In the genomic region with DNA sequence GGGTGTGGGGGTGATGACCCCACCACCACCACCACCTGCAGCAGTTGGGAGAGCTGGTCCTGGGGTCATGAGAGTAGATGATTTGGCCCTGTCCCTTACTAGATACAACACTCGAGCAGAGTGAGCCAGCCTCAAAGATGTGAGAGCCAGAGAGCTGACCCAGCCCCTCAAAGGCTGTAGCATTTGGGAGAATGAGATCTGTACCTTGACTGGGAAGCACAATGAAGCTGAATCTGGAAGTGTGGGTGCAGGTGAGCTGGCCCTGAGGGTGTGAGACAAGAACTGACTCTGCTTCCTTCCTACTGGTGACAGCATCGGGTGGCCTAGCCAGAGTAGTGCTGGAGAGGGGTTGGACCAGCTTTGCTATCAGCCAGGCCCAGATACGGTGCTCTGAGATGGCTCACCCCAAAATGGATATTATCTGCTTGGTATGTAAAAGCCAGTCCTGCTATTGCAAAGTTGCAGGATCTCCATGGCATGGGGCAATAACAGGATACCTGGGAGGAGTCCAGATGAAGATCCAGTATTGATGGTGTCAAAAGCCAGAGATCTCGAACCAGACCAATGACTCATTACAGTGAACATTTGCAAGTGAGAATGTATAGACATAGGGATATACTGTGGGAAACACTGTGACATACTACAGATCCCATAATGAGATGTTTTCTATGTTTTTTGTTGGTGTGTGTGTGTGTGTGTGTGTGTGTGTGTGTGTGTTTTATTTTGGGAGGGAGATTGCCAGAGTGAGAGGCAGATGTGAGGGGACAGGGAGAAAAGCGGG, we compare ENCODE assay signal across 20 mouse cellular contexts. TPM values are rescaled to one million over a fixed set of nuclear protein-coding genes. Genes with fewer than 3 reads are reported as not detected.
A peak's percentile ranks its signal among the peaks of the same experiment; 100 is the strongest.
DNase-seq lines count a peak whose midpoint lies in the region; ATAC-seq and TF ChIP-seq lines count a peak whose summit lies in the region.
"Had no signal": no experiment of that assay in that cellular context is flagged by ENCODE, and none has a peak within 500 bp of the region (broad histone marks: within the 10 kb centered on the region; RNA-seq: fewer than 3 reads in every experiment).

No protein-coding gene starts in this region.

- H3K27me3 ChIP-seq in liver, embryonic 12.5 days (replicated peaks): peaks cover 12% of the 10 kb centered on the region
- H3K27me3 ChIP-seq in midbrain, embryonic 13.5 days: no peaks in the 10 kb centered on the region
- H3K27me3 ChIP-seq: limb, embryonic 15.5 days had no signal

- peak; percentile 97 for ATAC-seq in liver, embryonic 12.5 days
- ATAC-seq in megakaryocyte progenitor cell, adult 5-6 weeks (replicated peaks; ENCODE audit: poor library complexity): peak; percentile 93
- no peak for ATAC-seq in midbrain, embryonic 13.5 days
- ATAC-seq: forebrain, postnatal 0 days; hindbrain, postnatal 0 days had no signal

- H3K9me3 ChIP-seq in liver, embryonic 12.5 days (replicated peaks): no peaks in the 10 kb centered on the region
- no peaks in the 10 kb centered on the region for H3K9me3 ChIP-seq in midbrain, embryonic 13.5 days
- H3K9me3 ChIP-seq: G1E; heart, embryonic 13.5 days; limb, embryonic 15.5 days had no signal

- no peaks in the 10 kb centered on the region for H3K4me1 ChIP-seq in bone marrow, adult 2 months (ENCODE audit: control insufficient read depth, insufficient read depth, low read length)
- H3K4me1 ChIP-seq in liver, embryonic 12.5 days: peaks cover 16% of the 10 kb centered on the region
- no peaks in the 10 kb centered on the region for H3K4me1 ChIP-seq in midbrain, embryonic 13.5 days (replicated peaks)
- H3K4me1 ChIP-seq: heart, embryonic 13.5 days; limb, embryonic 15.5 days had no signal

- H3K4me3 ChIP-seq in bone marrow, adult 2 months (replicated peaks; ENCODE audit: control insufficient read depth, low read depth, low read length): no peak overlapping the region
- H3K4me3 ChIP-seq in liver, embryonic 12.5 days: no peak overlapping the region
- H3K4me3 ChIP-seq in midbrain, embryonic 13.5 days (replicated peaks): no peak overlapping the region
- H3K4me3 ChIP-seq: heart, embryonic 13.5 days; limb, embryonic 15.5 days had no signal

- peak overlapping the region; percentile 20; the same call in 1 of the 2 replicates for H3K9ac ChIP-seq in liver, embryonic 12.5 days
- no peak overlapping the region for H3K9ac ChIP-seq in midbrain, embryonic 13.5 days (replicated peaks)
- H3K9ac ChIP-seq: forebrain, postnatal 0 days; heart, embryonic 13.5 days; limb, embryonic 15.5 days had no signal

- TF ChIP-seq CTCF in bone marrow, adult 2 months (IDR thresholded peaks at IDR 0.05; ENCODE audit: control insufficient read depth, insufficient read depth, low read length): no peak

- peak overlapping the region; percentile 30 for H3K4me2 ChIP-seq in liver, embryonic 12.5 days
- no peak overlapping the region for H3K4me2 ChIP-seq in midbrain, embryonic 13.5 days (replicated peaks)
- H3K4me2 ChIP-seq: heart, embryonic 13.5 days; limb, embryonic 15.5 days; midbrain, embryonic 11.5 days had no signal

- peak; percentile 68 for DNase-seq in c-Kit-positive CD71-positive TER-119-negative erythroid progenitor cells, embryonic 14.5 days (ENCODE audit: low read depth)
- no peak for DNase-seq in adrenal gland, postnatal 25 days
- DNase-seq in lung, postnatal 4 days: no peak
- DNase-seq: adrenal gland, adult 2 months; cerebellum, postnatal 10 days; forebrain, postnatal 0 days; heart, postnatal 36 days; kidney, adult 8-10 months; kidney, postnatal 4 days; lung, postnatal 10 days; thymus, postnatal 14 days had no signal

- no peaks in the 10 kb centered on the region for H3K36me3 ChIP-seq in liver, embryonic 12.5 days
- H3K36me3 ChIP-seq in midbrain, embryonic 13.5 days: no peaks in the 10 kb centered on the region
- H3K36me3 ChIP-seq: G1E; heart, embryonic 13.5 days; limb, embryonic 15.5 days had no signal

- TF ChIP-seq POLR2A in bone marrow, adult 2 months (IDR thresholded peaks at IDR 0.05; ENCODE audit: borderline replicate concordance, control insufficient read depth, low read depth, low read length): no peak

- 63% methylated on average over 5 of the region's 5 CpGs for WGBS in bone marrow, adult 2 months
- WGBS in liver, embryonic 12.5 days (ENCODE audit: insufficient replicate concordance): 50% methylated on average over 5 of the region's 5 CpGs
- 82% methylated on average over 5 of the region's 5 CpGs for whole genome bisulfite sequencing in midbrain, embryonic 13.5 days

- H3K27ac ChIP-seq in bone marrow, adult 2 months (ENCODE audit: control insufficient read depth, insufficient read depth, low read depth, low read length, poor library complexity): 0 out of 2 replicates have a peak overlapping the region, but pooled peaks have one; percentile 3
- peak overlapping the region; percentile 61 for H3K27ac ChIP-seq in liver, embryonic 12.5 days
- no peak overlapping the region for H3K27ac ChIP-seq in midbrain, embryonic 13.5 days
- H3K27ac ChIP-seq: heart, embryonic 13.5 days; hindbrain, postnatal 0 days; limb, embryonic 15.5 days had no signal

RNA-seq across cellular contexts. Expression of gene Nanos1, which starts 11.8 kb away (rescaled TPM):
- polyA plus RNA-seq in bone marrow, adult 2 months (2011; ENCODE audit: insufficient read depth, insufficient read length, low replicate concordance, missing spikeins): 1.4 and 3.3 TPM in 2 replicates
- polyA plus RNA-seq in liver, embryonic 12.5 days (2016; fragmentation: Nextera tagmentation; extraction: Ambion mirVana): 1.3 and 1.6 TPM in 2 replicates
- 1.7 and 2.0 TPM in 2 replicates for total RNA-seq in megakaryocyte progenitor cell, adult 5-6 weeks (2015)
- total RNA-seq in megakaryocyte progenitor cell, adult 5-6 weeks (2017): 0.62 and 0.74 TPM in 2 replicates
- total RNA-seq in adrenal gland, postnatal 25 days (2021): 1.0 and 1.2 TPM in 2 replicates
- polyA plus RNA-seq in midbrain, embryonic 13.5 days (2015; fragmentation: Nextera tagmentation; extraction: Ambion mirVana): 15.3 and 16.6 TPM in 2 replicates

RNA-seq across cellular contexts. Expression of gene Eif3a, which starts 46.5 kb away (rescaled TPM):
- polyA plus RNA-seq in bone marrow, adult 2 months (2011; ENCODE audit: insufficient read depth, insufficient read length, low replicate concordance, missing spikeins): 70.8 and 99.7 TPM in 2 replicates
- polyA plus RNA-seq in liver, embryonic 12.5 days (2016; fragmentation: Nextera tagmentation; extraction: Ambion mirVana): 131 and 132 TPM in 2 replicates
- total RNA-seq in megakaryocyte progenitor cell, adult 5-6 weeks (2015): 277 and 314 TPM in 2 replicates
- 313 and 434 TPM in 2 replicates for total RNA-seq in megakaryocyte progenitor cell, adult 5-6 weeks (2017)
- 151 and 219 TPM in 2 replicates for total RNA-seq in adrenal gland, postnatal 25 days (2021)
- polyA plus RNA-seq in midbrain, embryonic 13.5 days (2015; fragmentation: Nextera tagmentation; extraction: Ambion mirVana): 124 and 128 TPM in 2 replicates
